Mouse (Mus musculus) kidney, adult 2 months (tissue): ENCODE measurements around the gene Sqor.

ENCODE experiments used
- CTCF ChIP-seq: fragments of 200-500 bp; conservative IDR thresholded peaks from 2 replicates; pipeline ENCODE4 v1.5.1; 2011; ENCODE audit warnings: low read depth, mild to moderate bottlenecking, control low read depth, low read length, moderate library complexity, mixed read lengths; ENCODE audit not compliant: insufficient read depth, insufficient read length
- POLR2A ChIP-seq: fragments of 200-500 bp; IDR thresholded peaks from one replicate; pipeline ENCODE4 v1.6.1; 2011; ENCODE audit warnings: low read depth, low read length, control low read depth

- TF ChIP-seq CTCF: no peak
- TF ChIP-seq POLR2A: no peak
These were observed 5.2 kb upstream of the Sqor start for GRCm38 (mm10) chr2:122759791-122760190.
